Mouse (Mus musculus) spleen, postnatal 36 days (tissue): ENCODE measurements around the gene Fstl1.

Experiments used
- DNase-seq, 2 experiments: peaks; one replicate each; pipeline ENCODE4 v3.0.0; 2022; ENCODE audit warnings: low spot score in 2 of 2, mixed read lengths in 1 of 2

Gene Fstl1

DNA sequence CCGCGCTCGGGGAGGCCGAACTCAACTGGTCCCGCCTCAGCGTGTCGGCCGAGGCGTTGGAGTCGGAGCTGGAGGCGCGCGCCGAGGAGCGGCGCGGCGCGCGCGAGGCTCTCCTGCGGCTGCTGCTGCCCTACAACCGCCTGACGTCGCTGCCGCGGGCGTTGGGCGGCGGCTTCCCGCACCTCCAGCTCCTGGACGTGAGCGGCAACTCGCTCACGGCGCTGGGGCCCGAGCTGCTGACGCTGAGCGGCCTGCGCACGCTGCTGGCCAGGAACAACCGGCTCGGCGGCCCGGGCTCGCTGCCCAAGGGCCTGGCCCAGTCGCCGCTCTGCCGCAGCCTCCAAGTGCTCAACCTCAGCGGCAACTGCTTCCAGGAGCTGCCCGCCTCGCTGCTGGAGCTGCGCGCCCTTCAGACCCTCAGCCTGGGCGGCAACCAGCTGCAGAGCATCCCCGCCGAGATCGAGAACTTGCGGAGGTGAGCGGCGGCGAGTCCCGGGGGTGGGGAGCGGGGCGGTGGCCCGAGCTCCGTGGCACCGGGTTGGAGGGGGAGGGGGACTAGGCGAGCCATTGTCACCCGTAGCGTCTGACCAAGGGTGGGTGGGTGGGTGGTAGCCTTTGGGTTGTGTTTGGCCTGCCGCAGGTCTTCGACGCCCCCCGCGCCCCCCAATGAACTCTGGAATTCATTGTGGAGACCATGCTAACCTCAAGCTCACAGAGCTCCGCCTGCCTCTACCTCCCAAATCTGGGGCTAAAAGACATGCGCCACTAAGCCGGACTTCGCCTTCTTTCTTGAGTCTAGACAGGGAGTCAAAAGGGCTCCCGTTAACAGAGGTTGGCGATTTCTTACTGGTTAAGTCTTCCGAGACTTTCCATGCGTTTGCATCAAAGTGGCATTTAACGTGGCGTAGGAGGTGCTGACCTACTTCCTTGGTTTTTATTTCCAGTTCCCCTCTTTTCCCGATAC is 92.1 kb downstream of the Fstl1 start:
- peak in 1 of 2 experiments; percentile 6 for DNase-seq

DNA sequence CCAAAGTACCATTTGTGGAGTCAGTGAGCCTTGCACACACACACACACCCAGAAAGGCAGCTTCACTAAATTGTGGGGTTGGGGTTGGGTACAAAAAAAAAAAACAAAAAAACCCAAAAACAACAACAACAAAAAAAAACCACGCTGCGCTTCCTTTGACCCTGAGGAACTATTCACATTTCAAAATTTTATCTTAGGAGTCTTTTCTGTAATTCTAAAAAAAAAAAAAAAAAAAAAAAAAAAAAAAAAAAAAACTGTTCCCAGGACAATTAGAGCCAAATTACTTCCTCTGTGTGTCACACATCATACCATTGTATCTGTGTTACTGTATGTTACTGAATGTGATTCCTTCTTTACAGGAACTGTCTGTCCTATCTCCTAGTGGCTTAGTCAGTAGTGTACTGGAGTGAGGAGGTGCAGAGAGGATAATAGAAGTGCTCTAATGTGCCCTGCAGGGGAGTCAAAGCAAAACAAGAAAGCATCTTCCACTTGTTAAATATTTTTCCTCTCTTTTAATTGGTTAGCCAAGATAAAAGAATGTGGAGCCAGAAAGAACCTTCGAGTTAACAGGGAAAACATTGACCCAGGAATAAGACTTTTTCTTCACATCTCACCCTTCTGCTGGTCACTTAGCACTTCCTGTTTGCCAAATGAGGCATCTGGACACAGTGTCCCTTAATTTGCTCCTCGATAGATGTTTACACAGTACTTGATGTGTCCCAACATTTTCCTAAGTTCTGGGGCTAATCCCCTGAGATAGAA is 93.0 kb downstream of the Fstl1 start:
- no peak for DNase-seq

GRCm38 (mm10) chr16:37871112-37871715 is 94.5 kb downstream of the Fstl1 start:
- DNase-seq: no peak

DNA sequence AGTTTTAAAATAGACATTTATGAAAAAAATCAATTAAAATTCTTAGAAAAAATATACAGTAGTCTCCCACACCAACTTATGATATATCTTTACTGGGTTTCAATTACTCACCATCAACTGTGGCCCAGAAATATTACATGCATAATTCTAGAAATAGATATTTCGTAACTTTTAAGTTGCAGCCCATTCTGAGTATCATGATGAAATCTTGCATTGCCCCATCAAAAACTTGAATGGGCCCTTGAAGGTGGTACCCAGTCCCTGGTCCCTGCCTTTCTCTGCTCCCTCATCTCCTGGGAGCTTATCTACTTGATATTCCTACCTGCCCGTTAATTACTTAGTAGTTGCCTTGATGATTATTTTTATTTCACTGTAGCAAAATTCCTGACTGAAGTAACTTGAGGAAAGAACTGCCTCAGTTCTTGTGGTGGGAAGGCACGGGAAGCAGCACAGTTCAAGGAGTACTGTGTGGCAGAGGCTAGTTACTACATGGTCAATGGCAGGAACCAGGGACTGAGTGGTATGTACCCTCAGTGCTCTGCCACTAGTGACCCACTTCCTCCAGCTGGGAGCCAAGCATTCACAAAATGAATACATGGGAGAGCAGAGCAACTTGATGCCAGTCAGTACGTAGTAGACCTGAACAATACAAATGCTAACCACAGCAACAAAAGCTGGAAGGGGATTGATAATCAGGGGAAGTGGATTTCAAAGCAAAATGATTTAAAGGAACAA is 98.0 kb downstream of the Fstl1 start:
- DNase-seq: no peak

GRCm38 (mm10) chr16:37877406-37877805 is 100.7 kb downstream of the Fstl1 start:
- DNase-seq: no peak

GRCm38 (mm10) chr16:37878951-37879505 is 102.4 kb downstream of the Fstl1 start:
- no peak for DNase-seq

GRCm38 (mm10) chr16:37879750-37880419 is 103.2 kb downstream of the Fstl1 start:
- no peak for DNase-seq

- DNase-seq: no peak
Observed at GRCm38 (mm10) chr16:37881168-37881567, 104.5 kb downstream of the Fstl1 start.
